Mouse (Mus musculus): ENCODE data around the gene Ccz1.

Ccz1 gene

GRCm38 (mm10) chr5:143993260-143993659, 21.4 kb downstream of the Ccz1 start:
- no peak for DNase-seq

DNA sequence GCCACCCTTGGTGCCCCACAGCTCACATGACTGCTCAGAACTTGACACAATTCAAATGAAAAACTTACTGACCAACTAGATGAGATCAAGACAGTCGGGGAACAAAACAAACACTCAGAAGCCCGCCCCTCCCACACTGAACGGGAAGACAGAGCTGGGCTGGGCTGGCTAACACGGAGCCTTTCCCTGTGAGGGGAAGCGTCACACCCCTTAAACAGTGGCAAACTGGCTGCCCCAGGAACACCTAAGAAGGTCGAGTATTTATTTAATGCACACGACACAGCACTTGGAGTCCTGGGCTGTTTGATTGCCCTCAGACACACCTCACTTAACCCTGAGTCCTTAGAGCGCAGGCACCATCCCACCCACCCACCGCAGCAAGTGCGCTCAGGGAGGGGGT, 22.0 kb downstream of the Ccz1 start:
- DNase-seq, result no peak

DNA sequence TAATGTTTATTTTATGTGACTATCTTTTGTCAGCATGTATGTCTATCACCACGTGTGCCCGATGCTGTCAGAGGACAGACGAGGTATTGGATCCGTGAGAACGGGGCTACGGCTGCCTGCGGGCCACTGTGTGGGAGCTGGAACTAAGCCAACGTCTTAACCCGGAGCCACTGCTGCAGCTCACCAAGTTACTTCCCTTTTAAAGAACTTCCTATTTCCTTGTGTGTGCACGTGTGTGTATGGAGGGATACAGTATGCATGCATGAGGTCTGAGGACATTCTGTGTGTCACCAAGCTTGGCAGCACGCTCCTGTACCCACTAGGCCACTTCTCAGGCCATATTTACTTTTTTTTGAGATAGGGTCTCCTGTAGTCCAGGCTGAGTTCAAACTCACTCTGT, 24.6 kb downstream of the Ccz1 start:
- DNase-seq, result no peak

- no peak for DNase-seq
Observed at GRCm38 (mm10) chr5:143989046-143989445, 25.6 kb downstream of the Ccz1 start.

GRCm38 (mm10) chr5:143987596-143987995, 27.1 kb downstream of the Ccz1 start:
- DNase-seq, result peak; percentile 33

- DNase-seq, result no peak
Observed at GRCm38 (mm10) chr5:143985381-143985780, 29.3 kb downstream of the Ccz1 start.

DNA sequence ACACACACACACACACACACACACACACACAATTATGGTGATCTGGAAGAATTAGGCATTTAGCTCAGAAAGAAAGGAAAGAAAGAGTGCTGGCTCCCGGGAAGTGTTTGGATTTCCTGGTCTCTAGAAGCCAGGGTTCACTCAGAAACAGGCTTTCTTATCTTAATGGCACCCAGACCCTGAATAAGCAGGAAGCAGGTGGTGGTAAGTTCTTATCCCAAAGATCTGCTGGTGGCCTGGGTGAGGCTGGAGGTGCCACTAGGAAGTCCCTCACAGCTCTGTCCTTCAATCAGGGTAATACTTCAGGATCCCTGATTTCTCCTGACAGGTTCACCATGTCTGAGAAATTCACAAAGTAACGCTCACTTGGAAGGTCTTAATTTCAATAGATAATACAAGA, 32.3 kb downstream of the Ccz1 start:
- no peak for DNase-seq

GRCm38 (mm10) chr5:143980858-143981257, 33.8 kb downstream of the Ccz1 start:
- DNase-seq, result peak; percentile 28

- no peak for DNase-seq
Observed at GRCm38 (mm10) chr5:143976726-143977431, 37.8 kb downstream of the Ccz1 start.

DNA sequence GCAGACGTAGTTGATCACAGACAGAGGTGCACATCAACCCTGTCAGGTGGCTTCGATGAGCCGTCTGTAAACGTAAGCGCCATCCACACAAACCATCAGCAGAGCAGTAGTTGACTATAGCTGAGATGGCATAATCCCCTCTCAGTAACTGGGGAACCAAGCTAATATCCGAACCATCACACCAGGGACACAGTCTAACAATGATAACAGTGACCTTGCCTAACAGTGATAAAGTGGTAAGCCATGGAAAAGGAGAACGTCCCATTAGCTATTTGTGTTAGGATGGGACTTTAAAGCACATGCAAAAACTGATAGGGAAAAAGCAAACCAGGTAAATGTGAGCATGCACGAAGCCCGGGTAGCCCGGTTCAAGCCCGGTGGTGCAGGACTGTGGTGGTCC, 38.4 kb downstream of the Ccz1 start:
- DNase-seq, result no peak

DNA sequence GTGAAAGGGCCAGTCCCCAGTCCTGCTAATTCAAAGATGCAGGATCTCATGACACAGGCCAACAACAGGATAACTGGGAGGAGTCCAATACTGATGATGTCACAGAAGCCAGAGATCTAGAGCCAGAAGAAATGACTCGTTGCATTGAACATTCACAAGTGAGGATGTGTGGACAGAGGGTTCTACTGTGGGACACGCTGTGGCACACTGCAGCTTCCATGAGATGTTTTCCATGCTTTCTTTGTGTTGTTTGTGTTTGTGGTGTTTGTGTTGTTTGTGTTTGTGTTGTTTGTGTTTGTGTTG, 39.1 kb downstream of the Ccz1 start:
- DNase-seq, result no peak

DNA sequence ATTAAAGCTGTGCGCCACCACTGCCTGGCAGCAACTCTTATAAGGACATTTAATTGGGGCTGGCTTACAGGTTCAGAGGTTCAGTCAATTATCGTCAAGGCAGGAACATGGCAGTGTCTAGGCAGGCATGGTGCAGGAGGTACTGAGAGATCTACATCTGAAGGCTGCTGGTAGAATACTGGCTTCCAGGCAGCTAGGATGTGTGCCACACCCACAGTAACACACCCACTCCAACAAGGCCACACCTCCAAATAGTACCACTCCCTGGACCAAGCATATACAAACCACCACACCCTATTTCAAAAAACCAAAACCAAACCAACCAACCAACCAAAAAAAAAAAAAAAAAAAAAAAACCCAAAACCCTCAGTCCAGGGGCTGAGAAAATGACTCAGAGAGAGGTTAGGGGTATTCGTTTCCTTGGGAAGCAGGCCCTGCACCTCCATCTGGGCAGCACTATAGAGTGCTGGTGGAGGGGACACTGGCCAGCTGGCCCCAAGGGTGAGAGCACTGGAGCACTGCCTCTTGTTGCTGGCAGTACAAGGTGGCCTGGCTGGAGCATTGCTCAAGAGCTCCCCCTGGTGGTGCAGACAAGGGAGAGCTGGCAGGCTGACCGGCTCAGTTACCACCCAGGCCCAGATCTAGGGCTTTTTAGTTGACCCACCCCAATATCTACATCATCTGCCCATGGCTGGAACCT, 39.6 kb downstream of the Ccz1 start:
- DNase-seq, result peak; percentile 50

DNA sequence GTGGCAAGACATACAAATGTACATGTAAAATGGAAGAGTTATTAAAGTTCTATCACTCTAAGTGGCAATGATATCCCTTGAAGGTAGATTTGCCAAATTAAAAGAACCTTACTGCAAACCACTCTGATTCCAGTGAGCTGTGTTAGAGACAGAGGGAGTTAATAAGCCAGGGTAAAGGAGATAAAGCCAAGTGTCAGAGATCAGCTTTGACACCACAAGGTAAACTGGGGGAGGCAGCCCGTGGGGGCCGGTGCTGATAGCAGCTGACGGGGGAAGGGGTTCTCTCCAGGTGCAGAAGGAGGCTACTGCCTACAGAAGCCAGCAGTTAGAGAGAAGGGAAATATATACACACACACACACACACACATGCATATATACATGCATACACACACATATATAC, 42.0 kb downstream of the Ccz1 start:
- DNase-seq, result no peak

DNA sequence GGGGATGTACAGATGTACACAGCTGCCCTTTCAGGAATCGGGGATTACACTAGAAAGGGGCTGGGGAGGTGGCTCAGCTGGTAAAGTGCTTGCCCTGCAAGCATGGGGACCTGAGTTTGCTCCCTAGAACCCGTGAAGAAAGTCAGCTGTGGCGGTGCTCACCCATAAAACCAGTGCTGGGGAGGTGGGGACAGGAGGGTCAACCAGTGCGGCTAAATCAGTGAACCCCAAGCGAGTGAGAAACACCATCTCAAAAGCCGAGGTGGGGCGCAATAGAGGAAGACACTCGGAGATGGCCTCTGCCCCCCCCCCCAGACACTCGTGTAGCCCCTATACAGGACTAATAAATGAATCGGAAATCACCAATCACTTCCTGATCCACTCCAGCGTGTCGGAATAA, 48.0 kb downstream of the Ccz1 start:
- DNase-seq, result no peak

DNA sequence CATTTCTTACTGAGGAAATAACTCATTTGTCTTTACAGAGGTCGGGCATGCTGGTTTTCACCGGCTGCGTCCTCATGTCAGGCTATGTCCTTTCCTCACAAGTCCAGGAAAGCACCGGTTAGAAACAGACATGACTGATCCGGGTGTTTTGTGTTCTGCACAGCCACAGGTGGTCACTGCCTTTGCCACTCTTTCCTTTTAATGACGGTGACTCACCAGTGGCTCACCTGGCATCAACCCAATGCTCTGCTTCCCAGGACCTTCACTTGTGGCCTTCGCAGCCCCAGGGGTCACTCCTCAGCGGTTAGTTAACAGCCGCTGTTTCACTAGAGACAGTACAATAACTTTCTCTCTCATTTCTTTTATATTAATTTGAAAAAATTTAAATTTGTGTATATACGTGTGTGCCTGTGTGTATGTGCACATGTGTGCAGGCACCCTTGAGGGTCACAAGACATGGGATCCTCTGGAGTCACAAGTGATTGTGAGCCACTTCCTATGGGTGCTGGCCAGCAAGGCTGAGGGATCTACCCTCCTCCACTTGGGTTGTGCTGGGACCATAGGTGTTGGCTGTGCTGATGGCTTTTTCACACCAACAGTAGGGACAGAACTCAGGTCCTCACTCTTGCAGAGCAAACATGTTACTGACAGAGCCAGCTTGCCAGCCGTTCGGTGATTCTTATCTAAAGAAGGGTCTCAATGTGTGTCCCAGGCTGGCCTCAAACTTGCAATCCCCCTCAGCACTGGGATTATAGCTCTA, 48.9 kb downstream of the Ccz1 start:
- DNase-seq, result no peak

DNA sequence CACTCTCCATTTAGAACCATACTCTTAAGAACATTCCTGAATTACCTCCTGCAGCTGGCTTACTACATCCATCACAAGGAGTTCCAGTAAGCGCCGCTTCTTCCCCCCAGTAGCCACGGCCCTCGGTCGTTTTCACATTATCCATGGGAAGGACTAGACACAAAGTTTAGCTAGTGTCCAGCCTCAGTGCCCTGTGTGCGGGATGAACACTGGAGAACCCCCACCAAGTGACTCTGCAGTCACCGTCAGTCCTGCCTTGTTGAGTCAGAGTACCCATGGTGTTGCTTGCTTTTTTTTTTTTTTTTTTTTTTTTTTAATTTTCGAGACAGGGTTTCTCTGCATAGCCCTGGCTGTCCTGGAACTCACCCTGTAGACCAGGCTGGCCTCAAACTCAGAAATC, 53.5 kb downstream of the Ccz1 start:
- DNase-seq, result no peak

- DNase-seq, result no peak
Observed at GRCm38 (mm10) chr5:143959551-143959950, 55.1 kb downstream of the Ccz1 start.

GRCm38 (mm10) chr5:143957101-143957500, 57.6 kb downstream of the Ccz1 start:
- DNase-seq, result no peak

DNA sequence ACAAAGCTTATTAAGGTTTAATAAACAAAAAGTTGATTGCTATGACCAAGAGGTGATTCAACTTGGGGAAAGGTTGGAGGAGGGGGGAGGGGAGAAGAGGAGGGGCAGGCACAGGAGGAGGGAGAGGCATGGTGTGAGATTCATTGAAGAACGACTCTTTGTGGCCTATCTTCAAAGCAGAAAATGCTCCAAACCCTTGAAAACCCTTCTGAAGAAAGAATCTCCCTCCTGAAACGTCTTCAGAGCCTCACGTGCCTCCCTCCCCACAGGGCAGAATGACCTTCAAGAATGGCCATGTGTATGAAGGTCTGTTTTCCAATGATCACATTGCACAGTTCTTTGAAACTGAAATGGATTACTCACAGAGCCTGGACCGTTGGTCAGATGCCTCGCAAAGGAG, 64.7 kb downstream of the Ccz1 start:
- DNase-seq, result no peak

- DNase-seq, result no peak
Observed at GRCm38 (mm10) chr5:143948361-143948760, 66.3 kb downstream of the Ccz1 start.

- DNase-seq, result no peak
Observed at GRCm38 (mm10) chr5:143943231-143944125, 71.2 kb downstream of the Ccz1 start.

DNA sequence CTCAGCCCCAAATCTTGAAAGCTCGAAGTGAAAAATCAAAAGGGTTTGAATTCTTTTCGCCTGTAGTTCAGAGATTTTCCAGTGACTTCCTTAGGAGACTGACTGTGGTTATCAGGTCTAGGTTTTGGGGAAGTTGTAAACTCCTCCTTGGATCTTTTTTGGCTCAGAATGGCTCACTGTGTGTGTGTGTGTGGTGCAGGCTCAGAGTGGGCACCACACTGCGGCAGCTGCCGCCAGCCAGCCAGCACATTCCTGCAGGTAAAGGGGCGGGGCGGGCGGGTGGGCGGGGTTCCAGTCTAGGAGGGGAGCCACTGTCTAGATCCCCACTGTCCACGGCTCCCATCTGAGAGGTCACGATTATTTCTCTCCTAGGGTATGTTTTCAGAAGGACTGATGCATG, 73.1 kb downstream of the Ccz1 start:
- no peak for DNase-seq
